Mouse (Mus musculus) neural tube, embryonic 12.5 days (tissue): Measurements from ENCODE around the gene Ccdc30. TPM values are rescaled to one million over a fixed set of nuclear protein-coding genes. Genes with fewer than 3 reads are reported as not detected.

Source experiments
- ATAC-seq: fragments of 200-750 bp; cut with Nextera tagmentation; 2 replicates; pipeline ENCODE4 v1.8.0; 2017; ENCODE audit warnings: low read depth, mild to moderate bottlenecking, moderate TSS enrichment, moderate library complexity; ENCODE audit not compliant: low FRiP score
- H3K27ac ChIP-seq: fragments of 300-500 bp; sonication (generic); 2 replicates; pipeline ENCODE4 v1.5.1; 2016
- H3K27me3 ChIP-seq: fragments of 300-500 bp; sonication (generic); replicated peaks from 2 replicates; pipeline ENCODE4 v1.6.1; 2016; ENCODE audit warnings: mild to moderate bottlenecking
- H3K36me3 ChIP-seq: fragments of 300-500 bp; sonication (generic); 2 replicates; pipeline ENCODE4 v1.6.1; 2016; ENCODE audit warnings: mild to moderate bottlenecking
- H3K4me1 ChIP-seq: fragments of 300-500 bp; sonication (generic); 2 replicates; pipeline ENCODE4 v1.6.1; 2016
- H3K4me2 ChIP-seq: fragments of 300-500 bp; sonication (generic); replicated peaks from 2 replicates; pipeline ENCODE4 v1.6.1; 2016; ENCODE audit warnings: mild to moderate bottlenecking
- H3K4me3 ChIP-seq: fragments of 300-500 bp; sonication (generic); 2 replicates; pipeline ENCODE4 v1.5.1; 2016
- H3K9ac ChIP-seq: fragments of 300-500 bp; sonication (generic); 2 replicates; pipeline ENCODE4 v1.6.1; 2016; ENCODE audit warnings: mild to moderate bottlenecking
- H3K9me3 ChIP-seq: fragments of 300-500 bp; sonication (generic); 2 replicates; pipeline ENCODE4 v1.6.1; 2016; ENCODE audit warnings: mild to moderate bottlenecking
- WGBS: fragments of 180-500 bp; shearing (Covaris S2); methylation state at CpG from one replicate; pipeline ENCODE4 v1.1.7; 2016; 5-methylcytosine and 5-hydroxymethylcytosine counted together
- polyA plus RNA-seq: library from polyadenylated mRNA; unstranded; fragments of >200 nt; fragmentation: Nextera tagmentation; extraction: Ambion mirVana; gene quantifications from 2 replicates; pipeline ENCODE4 v1.2.1, GENCODE M21; 2016

Ccdc30 gene
- polyA plus RNA-seq: 14.9 and 15.1 TPM in 2 replicates

DNA sequence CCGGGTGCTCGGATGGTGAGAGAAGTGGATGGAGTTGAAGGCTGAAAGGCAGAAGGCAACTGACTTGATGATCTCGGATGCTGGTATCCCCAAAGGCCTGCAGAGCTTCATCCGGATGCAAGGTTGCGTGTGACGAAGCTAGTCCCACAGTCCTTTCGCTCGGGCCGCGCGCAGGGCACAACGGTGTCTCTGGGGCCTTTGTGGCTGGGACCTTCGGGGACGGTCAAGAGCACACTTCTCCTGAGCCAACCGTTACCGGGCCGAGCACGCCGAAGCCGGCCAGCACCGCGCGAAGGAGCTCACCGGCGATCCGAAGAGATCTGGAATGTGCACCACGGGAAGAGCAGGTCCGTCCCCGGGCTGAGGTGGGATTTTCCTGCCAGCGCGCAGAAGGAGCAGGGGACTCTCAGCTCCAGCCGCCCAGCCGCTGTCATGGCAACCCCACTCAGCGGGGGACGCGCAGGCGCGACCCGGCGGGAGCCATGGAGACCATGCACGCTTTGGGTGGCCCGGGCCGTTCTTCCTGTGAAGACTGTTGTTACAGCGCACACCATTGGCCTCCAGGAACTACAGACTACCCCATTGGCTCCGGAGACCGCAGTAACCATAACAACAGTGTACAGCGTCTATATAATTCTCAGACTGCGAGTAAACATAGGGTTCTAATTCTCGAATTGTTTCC, at the start of gene Ccdc30:
TSS of gene Ccdc30 (minus strand) at position 450 of the 682 bp plus-strand sequence.
- H3K4me2 ChIP-seq: peak within 1 kb of the TSS; percentile 87

DNA sequence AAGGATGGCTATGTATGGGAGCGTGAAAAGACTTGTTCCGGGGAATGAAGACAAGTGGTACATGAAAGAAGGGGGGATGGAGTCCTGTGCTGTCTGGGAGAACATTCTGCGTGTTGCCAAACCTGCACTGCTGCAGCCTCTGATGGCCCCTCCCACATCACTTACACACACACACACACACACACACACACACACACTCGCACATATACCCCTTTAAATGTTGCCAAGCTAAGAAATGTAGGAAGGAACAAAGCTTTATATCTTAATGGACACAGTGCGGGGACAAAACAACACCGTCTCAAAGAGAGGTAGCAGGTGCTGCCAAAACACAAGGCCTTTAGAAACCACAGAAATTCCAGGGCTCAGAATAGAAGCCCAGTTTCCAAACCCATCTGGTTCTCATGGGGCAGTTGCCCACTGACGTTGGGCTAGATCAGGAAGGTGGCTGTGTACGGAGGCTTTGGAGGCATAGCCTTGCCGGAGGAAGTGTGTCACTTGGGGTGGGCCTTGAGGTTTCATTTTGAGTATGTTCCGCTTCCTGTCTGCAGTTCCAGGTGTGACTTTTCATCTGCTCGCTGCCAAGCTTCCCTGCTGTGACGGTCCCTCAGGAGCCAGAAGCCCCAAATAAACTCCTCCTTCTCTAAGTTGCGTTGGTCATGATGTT, 48.6 kb upstream of the Ccdc30 start:
- no peaks in the 10 kb centered on the region for H3K9me3 ChIP-seq
- no peak overlapping the region for H3K9ac ChIP-seq
- WGBS: 83% methylated on average over 13 of the region's 13 CpGs
- no peak overlapping the region for H3K4me2 ChIP-seq
- ATAC-seq: no peak
- H3K36me3 ChIP-seq: no peaks in the 10 kb centered on the region
- peaks cover 20% of the 10 kb centered on the region; the same call in 1 of the 2 replicates for H3K4me1 ChIP-seq
- H3K27ac ChIP-seq: no peak overlapping the region
- no peak overlapping the region for H3K4me3 ChIP-seq
- no peaks in the 10 kb centered on the region for H3K27me3 ChIP-seq

More for the DNA sequence above, at the start of gene Ccdc30:
- Histone ChIP-seq H3K4me3 (peak within 1 kb of the TSS; percentile 62), H3K27me3 (no peaks in the 10 kb centered on the region), H3K4me1 (peaks cover 13% of the 10 kb centered on the region), H3K27ac (no peak within 1 kb of the TSS), H3K36me3 (no peaks in the 10 kb centered on the region), H3K9ac (peak within 1 kb of the TSS; percentile 68), H3K9me3 (no peaks in the 10 kb centered on the region)
- peak; percentile 100 for ATAC-seq
- under 1% methylated on average over 49 of the region's 49 CpGs for WGBS

DNA sequence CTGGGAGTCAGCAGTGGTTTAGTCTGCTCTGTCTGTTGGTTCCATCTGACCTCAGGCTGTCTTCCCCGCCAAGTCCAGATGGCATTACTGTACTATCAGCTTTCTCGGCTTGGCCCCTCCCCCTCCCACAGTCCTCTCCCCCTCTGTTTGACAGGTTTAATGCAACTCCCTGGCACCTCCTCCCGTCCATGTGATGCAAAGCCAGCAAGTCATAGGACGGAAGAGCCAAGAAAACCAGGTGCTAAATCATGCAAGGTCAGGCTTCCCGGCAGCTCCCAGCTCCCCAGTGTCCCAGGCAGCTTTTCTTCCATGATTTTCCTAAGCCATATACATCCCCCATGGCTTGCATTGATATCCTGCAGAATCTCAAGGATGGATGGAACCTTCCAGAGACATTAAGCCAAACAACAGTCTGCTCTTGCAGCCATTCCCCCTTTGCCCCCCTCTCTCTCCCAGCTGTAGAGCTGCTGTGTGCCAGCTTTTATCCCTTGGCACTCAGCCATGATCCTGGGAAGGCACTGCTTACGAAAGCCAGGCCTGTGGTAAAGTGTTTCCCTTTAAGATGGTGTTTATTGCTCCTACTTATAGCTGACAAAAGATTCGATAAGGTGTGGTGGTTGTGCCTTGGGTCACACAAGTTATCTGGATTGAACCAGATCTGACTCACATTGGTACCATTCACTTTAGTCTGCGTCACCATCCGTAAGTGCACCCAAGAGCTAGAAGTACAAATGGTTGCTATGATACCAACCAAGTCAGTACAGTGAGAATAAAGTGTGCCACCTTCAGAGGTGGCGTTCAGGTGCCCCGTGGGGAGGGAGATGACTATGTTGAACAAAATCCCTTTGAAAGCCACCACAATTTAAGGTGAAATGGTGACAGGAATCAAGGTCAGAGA, 47.8 kb upstream of the Ccdc30 start:
- no peaks in the 10 kb centered on the region for H3K27me3 ChIP-seq
- H3K9me3 ChIP-seq: no peaks in the 10 kb centered on the region
- H3K9ac ChIP-seq: no peak overlapping the region
- no peaks in the 10 kb centered on the region for H3K36me3 ChIP-seq
- H3K27ac ChIP-seq: peak overlapping the region; percentile 37; the same call in 1 of the 2 replicates
- H3K4me3 ChIP-seq: no peak overlapping the region
- 52% methylated on average over 11 of the region's 11 CpGs for WGBS
- peaks cover 20% of the 10 kb centered on the region; the same call in 1 of the 2 replicates for H3K4me1 ChIP-seq
- H3K4me2 ChIP-seq: peak overlapping the region; percentile 27
- peak; percentile 65 for ATAC-seq

GRCm38 (mm10) chr4:119462457-119462856, 47.1 kb upstream of the Ccdc30 start:
- no peak for ATAC-seq
- 94% methylated on average over 3 of the region's 3 CpGs for WGBS

GRCm38 (mm10) chr4:119460728-119461141, 45.4 kb upstream of the Ccdc30 start:
- H3K4me1 ChIP-seq: peaks cover 20% of the 10 kb centered on the region; the same call in 1 of the 2 replicates
- H3K9ac ChIP-seq: no peak overlapping the region
- ATAC-seq: peak; percentile 74
- H3K4me2 ChIP-seq: peak overlapping the region; percentile 12; the same call in 1 of the 2 replicates
- peak overlapping the region; percentile 0; the same call in 1 of the 2 replicates for H3K27ac ChIP-seq
- no peaks in the 10 kb centered on the region for H3K9me3 ChIP-seq
- H3K4me3 ChIP-seq: no peak overlapping the region
- H3K27me3 ChIP-seq: no peaks in the 10 kb centered on the region
- H3K36me3 ChIP-seq: no peaks in the 10 kb centered on the region
- WGBS: 30% methylated on average over 8 of the region's 8 CpGs

More at GRCm38 (mm10) chr4:119462457-119462856, 47.1 kb upstream of the Ccdc30 start:
- H3K36me3 ChIP-seq: no peaks in the 10 kb centered on the region
- H3K4me2 ChIP-seq: 0 out of 2 replicates have a peak overlapping the region, but pooled peaks have one; percentile 27
- H3K4me1 ChIP-seq: peaks cover 20% of the 10 kb centered on the region; the same call in 1 of the 2 replicates
- H3K27me3 ChIP-seq: no peaks in the 10 kb centered on the region
- H3K27ac ChIP-seq: peak overlapping the region; percentile 16; the same call in 1 of the 2 replicates
- no peaks in the 10 kb centered on the region for H3K9me3 ChIP-seq
- no peak overlapping the region for H3K9ac ChIP-seq
- H3K4me3 ChIP-seq: no peak overlapping the region

DNA sequence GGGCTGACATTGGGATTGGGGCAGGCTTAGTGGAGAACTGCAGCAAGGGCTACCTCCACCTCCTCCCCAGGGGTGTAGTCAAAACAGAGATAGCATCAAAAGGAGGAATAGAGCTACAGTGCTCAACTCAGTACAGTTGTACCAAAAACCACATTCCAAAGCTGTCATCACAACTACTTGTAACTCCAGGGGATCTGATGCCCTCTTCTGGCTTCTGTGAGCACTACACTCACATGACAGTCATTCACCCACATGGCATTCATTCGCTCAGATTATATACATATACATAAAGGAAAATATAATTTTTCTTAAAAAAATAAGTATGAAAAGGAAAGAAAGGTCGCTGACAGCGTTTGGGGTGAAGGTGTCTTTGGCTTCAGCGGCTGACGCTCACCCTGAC, 45.0 kb upstream of the Ccdc30 start:
- no peaks in the 10 kb centered on the region for H3K27me3 ChIP-seq
- no peak overlapping the region for H3K4me3 ChIP-seq
- WGBS: 66% methylated on average over 5 of the region's 5 CpGs
- no peak for ATAC-seq
- no peaks in the 10 kb centered on the region for H3K36me3 ChIP-seq
- H3K9ac ChIP-seq: no peak overlapping the region
- no peak overlapping the region for H3K27ac ChIP-seq
- H3K9me3 ChIP-seq: no peaks in the 10 kb centered on the region
- peak overlapping the region; percentile 12; the same call in 1 of the 2 replicates for H3K4me2 ChIP-seq
- peaks cover 20% of the 10 kb centered on the region; the same call in 1 of the 2 replicates for H3K4me1 ChIP-seq

GRCm38 (mm10) chr4:119453533-119453932, 38.2 kb upstream of the Ccdc30 start:
- H3K9ac ChIP-seq: no peak overlapping the region
- no peak overlapping the region for H3K27ac ChIP-seq
- no peaks in the 10 kb centered on the region for H3K27me3 ChIP-seq
- 0 out of 2 replicates have a peak overlapping the region, but pooled peaks have one; percentile 9 for H3K4me2 ChIP-seq
- peak; percentile 81 for ATAC-seq
- no peaks in the 10 kb centered on the region for H3K36me3 ChIP-seq
- H3K9me3 ChIP-seq: no peaks in the 10 kb centered on the region
- WGBS: 15% methylated on average over 6 of the region's 6 CpGs
- no peak overlapping the region for H3K4me3 ChIP-seq
- peaks cover 3% of the 10 kb centered on the region; the same call in 1 of the 2 replicates for H3K4me1 ChIP-seq

- ATAC-seq: no peak
- WGBS: 70% methylated on average over 5 of the region's 5 CpGs
Observed at GRCm38 (mm10) chr4:119453128-119453527, 37.8 kb upstream of the Ccdc30 start.

DNA sequence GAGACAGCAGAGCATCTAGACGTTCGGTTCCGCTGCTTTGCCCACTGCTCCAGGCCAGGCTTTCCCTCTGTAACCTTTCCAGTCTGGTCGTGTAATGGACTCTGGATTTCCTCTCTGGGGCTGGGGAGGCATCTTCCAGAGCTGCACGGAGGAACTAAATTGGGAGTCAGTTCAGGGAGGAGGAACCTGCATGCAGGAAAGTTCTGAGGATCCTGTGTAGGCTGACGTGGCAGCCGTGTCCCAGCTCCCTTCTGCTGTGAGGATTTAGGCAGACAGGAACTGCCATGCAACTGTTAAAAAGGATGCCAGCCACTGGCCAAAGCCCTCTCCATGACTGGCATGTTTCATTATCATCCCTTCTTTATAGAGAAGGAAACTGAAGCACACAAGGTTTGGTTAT, 35.1 kb upstream of the Ccdc30 start:
- Histone ChIP-seq H3K27me3 (no peaks in the 10 kb centered on the region), H3K27ac (no peak overlapping the region), H3K9ac (no peak overlapping the region), H3K4me3 (no peak overlapping the region), H3K9me3 (no peaks in the 10 kb centered on the region), H3K36me3 (no peaks in the 10 kb centered on the region), H3K4me2 (no peak overlapping the region), H3K4me1 (peaks cover 3% of the 10 kb centered on the region; the same call in 1 of the 2 replicates)
- ATAC-seq: no peak
- 77% methylated on average over 7 of the region's 7 CpGs for WGBS

More at GRCm38 (mm10) chr4:119453128-119453527, 37.8 kb upstream of the Ccdc30 start:
- H3K36me3 ChIP-seq: no peaks in the 10 kb centered on the region
- no peak overlapping the region for H3K27ac ChIP-seq
- H3K9ac ChIP-seq: no peak overlapping the region
- no peaks in the 10 kb centered on the region for H3K27me3 ChIP-seq
- no peak overlapping the region for H3K4me3 ChIP-seq
- peaks cover 3% of the 10 kb centered on the region; the same call in 1 of the 2 replicates for H3K4me1 ChIP-seq
- H3K9me3 ChIP-seq: no peaks in the 10 kb centered on the region
- no peak overlapping the region for H3K4me2 ChIP-seq

- H3K27me3 ChIP-seq: no peaks in the 10 kb centered on the region
Observed at GRCm38 (mm10) chr4:119447786-119448185, 32.5 kb upstream of the Ccdc30 start.

DNA sequence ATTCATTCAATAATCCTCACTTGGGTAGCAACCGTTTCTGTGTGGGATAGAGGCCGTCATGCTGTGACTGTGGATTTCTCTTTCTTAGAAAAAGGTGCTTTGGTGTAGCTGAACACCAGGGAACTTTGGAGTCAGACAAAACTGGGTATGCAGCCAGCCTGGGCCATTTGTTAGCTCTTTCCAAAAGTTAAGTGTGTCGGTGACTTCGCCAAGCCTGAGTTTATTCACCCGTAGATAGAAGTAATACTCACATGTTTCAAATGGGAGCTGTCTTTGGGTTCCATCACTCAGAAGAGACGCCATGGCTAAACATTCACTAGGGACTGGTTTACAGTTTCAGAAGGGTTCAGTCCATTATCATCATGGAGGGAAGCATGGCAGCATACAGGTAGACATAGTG, 31.9 kb upstream of the Ccdc30 start:
- no peaks in the 10 kb centered on the region for H3K27me3 ChIP-seq
- WGBS: 94% methylated on average over 6 of the region's 6 CpGs
- H3K9ac ChIP-seq: no peak overlapping the region
- H3K4me3 ChIP-seq: no peak overlapping the region
- no peaks in the 10 kb centered on the region for H3K36me3 ChIP-seq
- no peaks in the 10 kb centered on the region for H3K9me3 ChIP-seq
- ATAC-seq: no peak
- no peak overlapping the region for H3K4me2 ChIP-seq
- no peak overlapping the region for H3K27ac ChIP-seq
- H3K4me1 ChIP-seq: no peaks in the 10 kb centered on the region; the same call in 1 of the 2 replicates

More at GRCm38 (mm10) chr4:119447786-119448185, 32.5 kb upstream of the Ccdc30 start:
- WGBS: 75% methylated on average over 3 of the region's 3 CpGs
- Histone ChIP-seq H3K36me3 (no peaks in the 10 kb centered on the region), H3K9ac (no peak overlapping the region), H3K9me3 (no peaks in the 10 kb centered on the region), H3K4me3 (no peak overlapping the region), H3K4me2 (no peak overlapping the region), H3K27ac (no peak overlapping the region), H3K4me1 (no peaks in the 10 kb centered on the region)
- ATAC-seq: no peak
